Mouse (Mus musculus) heart, adult 2 months (tissue): ENCODE measurements at regions not wholly inside any gene's neighbourhood (a gene's known extent, or its start where the extent isn't known, plus 50 kb on each side); places are given as distances from the start of the nearest gene placed in this dataset.

Experiments
- CTCF ChIP-seq: fragments of 200-600 bp; IDR thresholded peaks from 2 replicates; pipeline ENCODE4 v1.8.1; 2022; ENCODE audit warnings: antibody characterized with exemption, mild to moderate bottlenecking, moderate library complexity
- EP300 ChIP-seq: fragments of 200-500 bp; IDR thresholded peaks from 2 replicates; pipeline ENCODE4 v1.6.1; 2011; ENCODE audit warnings: low read depth, low read length, control low read depth; ENCODE audit not compliant: insufficient read depth
- POLR2A ChIP-seq: fragments of 200-500 bp; IDR thresholded peaks from 2 replicates; pipeline ENCODE4 v1.6.1; 2011; ENCODE audit warnings: mild to moderate bottlenecking, low read depth, low read length, control low read depth; ENCODE audit not compliant: insufficient read depth

DNA sequence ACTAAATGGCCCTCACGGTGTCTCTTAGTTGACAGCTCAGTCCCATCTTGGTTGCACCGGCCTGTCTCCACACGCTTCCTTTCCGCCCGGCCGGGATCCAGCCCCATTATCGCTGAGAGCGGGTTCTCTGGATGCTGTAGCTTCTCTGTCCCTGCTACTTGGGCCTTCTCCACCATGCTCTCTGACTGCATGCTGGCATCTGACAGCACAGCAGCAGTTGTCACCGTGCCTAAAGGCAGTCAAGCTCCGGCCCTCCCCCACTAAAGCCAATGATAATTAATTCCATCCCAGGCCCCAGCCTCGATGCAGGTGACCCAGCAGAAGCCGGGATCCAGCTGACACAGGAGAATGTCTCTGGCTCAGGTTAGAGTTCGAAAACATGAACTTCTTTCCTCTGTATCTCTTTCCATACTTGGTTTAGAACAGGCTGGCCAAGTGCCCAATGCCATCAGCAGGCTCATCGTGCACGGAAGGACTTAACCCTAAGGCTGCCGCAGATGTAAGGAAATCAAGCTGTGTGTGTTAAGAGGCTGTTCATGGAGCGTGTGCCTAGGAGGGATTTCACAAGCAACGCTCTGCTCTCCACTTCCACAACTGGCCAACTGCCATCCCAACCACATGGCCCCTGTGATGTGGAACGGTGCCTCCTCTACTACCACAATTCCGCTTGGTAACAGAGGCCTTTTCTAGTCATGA lies 76.5 kb upstream of the Gpc1 start:
- TF ChIP-seq CTCF: no peak
- no peak for TF ChIP-seq POLR2A
- no peak for TF ChIP-seq EP300
